Mouse (Mus musculus) erythroblast, embryonic 14.5 days (primary cell): ENCODE data around the gene Trappc2l. TPM values are rescaled to one million over a fixed set of nuclear protein-coding genes. Genes with fewer than 3 reads are reported as not detected.
A peak's percentile ranks its signal among the peaks of the same experiment; 100 is the strongest.
"Not testable (repeated sequence)": the region's sequence is repeated elsewhere in the genome, so short reads cannot be mapped to it uniquely, and the experiment has no call there.

Experiments used
- H3K27me3 ChIP-seq: 2 replicates; pipeline ENCODE4 v1.6.1; 2012; ENCODE audit warnings: inconsistent platforms; ENCODE audit not compliant: control insufficient read depth
- H3K36me3 ChIP-seq: 2 replicates; pipeline ENCODE4 v1.6.1; 2012; ENCODE audit warnings: mild to moderate bottlenecking, inconsistent platforms; ENCODE audit not compliant: control insufficient read depth
- H3K4me1 ChIP-seq: 2 replicates; pipeline ENCODE4 v1.6.1; 2012; ENCODE audit warnings: inconsistent platforms; ENCODE audit not compliant: control insufficient read depth
- H3K4me3 ChIP-seq: replicated peaks from 2 replicates; pipeline ENCODE3; 2012; ENCODE audit warnings: moderate library complexity, mild to moderate bottlenecking, inconsistent platforms
- H3K9me3 ChIP-seq: 2 replicates; pipeline ENCODE4 v1.6.1; 2012; ENCODE audit warnings: low read length, inconsistent platforms, mixed read lengths; ENCODE audit not compliant: control insufficient read depth
- GATA1 ChIP-seq: IDR thresholded peaks from 2 replicates; pipeline ENCODE4 v1.6.1; 2012; ENCODE audit warnings: low read length, inconsistent platforms, mixed read lengths
- TAL1 ChIP-seq: IDR thresholded peaks from 3 replicates; pipeline ENCODE4 v1.6.1; 2012; ENCODE audit warnings: low read length, inconsistent platforms, mixed read lengths
- polyA plus RNA-seq: library from polyadenylated mRNA; stranded (reverse); fragments of >175 nt; gene quantifications from 2 replicates; pipeline ENCODE4 v1.2.3, GENCODE M21; 2012

The Trappc2l gene
- polyA plus RNA-seq, 1 experiment: 0.16 TPM

GRCm38 (mm10) chr8:122630696-122631095 is 19.3 kb downstream of the Trappc2l start:
- Histone ChIP-seq H3K4me1 (peaks cover 30% of the 10 kb centered on the region), H3K36me3 (peaks cover 60% of the 10 kb centered on the region), H3K4me3 (no peak overlapping the region), H3K27me3 (peaks cover 9% of the 10 kb centered on the region; the same call in 1 of the 2 replicates), H3K9me3 (no peaks in the 10 kb centered on the region)
- TF ChIP-seq TAL1: no peak
- no peak for TF ChIP-seq GATA1

- Histone ChIP-seq H3K36me3 (peaks cover 71% of the 10 kb centered on the region), H3K4me1 (peaks cover 43% of the 10 kb centered on the region)
- not testable (repeated sequence) for H3K27me3 ChIP-seq, H3K9me3 ChIP-seq, H3K4me3 ChIP-seq
Observed at GRCm38 (mm10) chr8:122632134-122632533, 20.7 kb downstream of the Trappc2l start.

- H3K27me3 ChIP-seq: peaks cover 9% of the 10 kb centered on the region; the same call in 1 of the 2 replicates
- TF ChIP-seq TAL1 (no peak), GATA1 (no peak)
- peaks cover 80% of the 10 kb centered on the region for H3K36me3 ChIP-seq
- peaks cover 40% of the 10 kb centered on the region for H3K4me1 ChIP-seq
- no peak overlapping the region for H3K4me3 ChIP-seq
- no peaks in the 10 kb centered on the region for H3K9me3 ChIP-seq
Observed at GRCm38 (mm10) chr8:122633205-122633604, 21.8 kb downstream of the Trappc2l start.

GRCm38 (mm10) chr8:122635878-122636802 is 24.7 kb downstream of the Trappc2l start:
- Histone ChIP-seq H3K36me3 (peaks cover 86% of the 10 kb centered on the region), H3K4me1 (peaks cover 47% of the 10 kb centered on the region), H3K27me3 (no peaks in the 10 kb centered on the region), H3K9me3 (no peaks in the 10 kb centered on the region), H3K4me3 (peak overlapping the region; percentile 28)
- TF ChIP-seq TAL1 (peak; percentile 64; the same call in 2 of the 3 replicates), GATA1 (peak; percentile 58)

- peak overlapping the region; percentile 28 for H3K4me3 ChIP-seq
- peaks cover 90% of the 10 kb centered on the region for H3K36me3 ChIP-seq
- H3K4me1 ChIP-seq: peaks cover 47% of the 10 kb centered on the region
- H3K9me3 ChIP-seq: no peaks in the 10 kb centered on the region
- TF ChIP-seq GATA1 (no peak), TAL1 (no peak)
- no peaks in the 10 kb centered on the region for H3K27me3 ChIP-seq
Observed at GRCm38 (mm10) chr8:122636803-122637175, 25.3 kb downstream of the Trappc2l start.

- Histone ChIP-seq H3K27me3 (no peaks in the 10 kb centered on the region), H3K36me3 (peaks cover 93% of the 10 kb centered on the region), H3K4me3 (no peak overlapping the region), H3K4me1 (peaks cover 47% of the 10 kb centered on the region), H3K9me3 (no peaks in the 10 kb centered on the region)
- TF ChIP-seq TAL1: no peak
- no peak for TF ChIP-seq GATA1
Observed at GRCm38 (mm10) chr8:122637230-122637629, 25.8 kb downstream of the Trappc2l start.

- no peaks in the 10 kb centered on the region for H3K9me3 ChIP-seq
- TF ChIP-seq GATA1 (no peak), TAL1 (no peak)
- H3K4me1 ChIP-seq: peaks cover 47% of the 10 kb centered on the region
- no peak overlapping the region for H3K4me3 ChIP-seq
- H3K36me3 ChIP-seq: peaks cover 94% of the 10 kb centered on the region
- H3K27me3 ChIP-seq: no peaks in the 10 kb centered on the region
Observed at GRCm38 (mm10) chr8:122638601-122639000, 27.2 kb downstream of the Trappc2l start.

- H3K27me3 ChIP-seq: no peaks in the 10 kb centered on the region
- H3K4me3 ChIP-seq: no peak overlapping the region
- no peaks in the 10 kb centered on the region for H3K9me3 ChIP-seq
- H3K4me1 ChIP-seq: peaks cover 43% of the 10 kb centered on the region
- H3K36me3 ChIP-seq: peaks cover 94% of the 10 kb centered on the region
- TF ChIP-seq GATA1: no peak
Observed at GRCm38 (mm10) chr8:122639521-122640248, 28.2 kb downstream of the Trappc2l start.

- no peak overlapping the region for H3K4me3 ChIP-seq
- H3K9me3 ChIP-seq: no peaks in the 10 kb centered on the region
- H3K4me1 ChIP-seq: peaks cover 31% of the 10 kb centered on the region
- TF ChIP-seq GATA1 (no peak), TAL1 (no peak)
- H3K27me3 ChIP-seq: no peaks in the 10 kb centered on the region
- peaks cover 94% of the 10 kb centered on the region for H3K36me3 ChIP-seq
Observed at GRCm38 (mm10) chr8:122640825-122641224, 29.4 kb downstream of the Trappc2l start.
